Mouse (Mus musculus) liver, adult 2 months (tissue): ENCODE data around the gene Tbl1xr1. TPM values are rescaled to one million over a fixed set of nuclear protein-coding genes. Genes with fewer than 3 reads are reported as not detected.

Experiments used
- DNase-seq: peaks from one replicate; pipeline ENCODE4 v3.0.0-alpha.2; 2011; ENCODE audit warnings: low read depth, low spot score; ENCODE audit errors: extremely low read depth
- H3K27ac ChIP-seq: fragments of 200-500 bp; replicated peaks from 2 replicates; pipeline ENCODE4 v1.5.1; 2012; ENCODE audit warnings: low read depth, mild to moderate bottlenecking, control low read depth, inconsistent platforms, low read length; ENCODE audit not compliant: insufficient read depth
- H3K27me3 ChIP-seq: fragments of 200-500 bp; 2 replicates; pipeline ENCODE4 v1.6.1; 2012; ENCODE audit warnings: mild to moderate bottlenecking, moderate library complexity, low read length, inconsistent platforms; ENCODE audit not compliant: control insufficient read depth, insufficient read depth
- H3K36me3 ChIP-seq: fragments of 200-500 bp; 2 replicates; pipeline ENCODE4 v1.6.1; 2012; ENCODE audit warnings: low read length, inconsistent platforms; ENCODE audit not compliant: control insufficient read depth, insufficient read depth
- H3K4me1 ChIP-seq: fragments of 200-500 bp; 2 replicates; pipeline ENCODE4 v1.6.1; 2011; ENCODE audit warnings: low read length; ENCODE audit not compliant: control insufficient read depth, insufficient read depth
- H3K4me3 ChIP-seq: fragments of 200-500 bp; 2 replicates; pipeline ENCODE4 v1.5.1; 2011; ENCODE audit warnings: low read depth, mild to moderate bottlenecking, control low read depth, low read length, moderate library complexity; ENCODE audit not compliant: insufficient read depth
- H3K79me2 ChIP-seq: fragments of 200-500 bp; 2 replicates; pipeline ENCODE4 v1.6.1; 2012; ENCODE audit warnings: inconsistent platforms, mild to moderate bottlenecking, low read length, moderate library complexity; ENCODE audit not compliant: control insufficient read depth, insufficient read depth
- H3K9ac ChIP-seq: fragments of 200-500 bp; 2 replicates; pipeline ENCODE4 v1.6.1; 2012; ENCODE audit warnings: low read depth, mild to moderate bottlenecking, control low read depth, inconsistent platforms, low read length
- CTCF ChIP-seq: fragments of 200-500 bp; IDR thresholded peaks from 2 replicates; pipeline ENCODE4 v1.5.1; 2011; ENCODE audit warnings: low read depth, low read length, control low read depth
- POLR2A ChIP-seq: fragments of 200-500 bp; IDR thresholded peaks from 2 replicates; pipeline ENCODE4 v1.6.1; 2011; ENCODE audit warnings: low read length, control low read depth; ENCODE audit not compliant: insufficient read depth; ENCODE audit errors: extremely low read depth
- WGBS: fragments of 180-500 bp; shearing (Covaris S2); methylation state at CpG from one replicate; pipeline ENCODE4 v1.1.7; 2018; 5-methylcytosine and 5-hydroxymethylcytosine counted together
- polyA plus RNA-seq: library from polyadenylated mRNA; depleted of rRNA; stranded (reverse); fragments of >200 nt; gene quantifications from 2 replicates; pipeline ENCODE4 v1.2.3, GENCODE M21; 2012
- total RNA-seq: library from RNA; depleted of rRNA; stranded (reverse); fragments of >200 nt; gene quantifications from 2 replicates; pipeline ENCODE4 v1.2.3, GENCODE M21; 2014

Gene Tbl1xr1
- total and polyA plus RNA-seq, 2 experiments, result 12.6 to 35.6 TPM

- Histone ChIP-seq H3K27ac (no peak overlapping the region), H3K4me3 (no peak overlapping the region), H3K27me3 (no peaks in the 10 kb centered on the region), H3K9ac (no peak overlapping the region), H3K36me3 (no peaks in the 10 kb centered on the region), H3K79me2 (peaks cover 15% of the 10 kb centered on the region), H3K4me1 (0 out of 2 replicates have a peak, but pooled peaks cover 8% of the 10 kb centered on the region)
- DNase-seq, result no peak
- WGBS, result 87% methylated on average over 9 of the region's 9 CpGs
- TF ChIP-seq CTCF, result no peak
- TF ChIP-seq POLR2A, result no peak
Measured at GRCm38 (mm10) chr3:22137793-22138579, 61.5 kb downstream of the Tbl1xr1 start.

GRCm38 (mm10) chr3:22138580-22139099 is 62.2 kb downstream of the Tbl1xr1 start:
- 77% methylated on average over 2 of the region's 2 CpGs for WGBS
- no peak overlapping the region for H3K27ac ChIP-seq

GRCm38 (mm10) chr3:22140111-22140658 is 63.7 kb downstream of the Tbl1xr1 start:
- Histone ChIP-seq H3K27ac (no peak overlapping the region), H3K9ac (no peak overlapping the region), H3K27me3 (no peaks in the 10 kb centered on the region), H3K79me2 (peaks cover 16% of the 10 kb centered on the region), H3K4me1 (peaks cover 13% of the 10 kb centered on the region; the same call in 1 of the 2 replicates), H3K36me3 (no peaks in the 10 kb centered on the region), H3K4me3 (no peak overlapping the region)
- no peak for DNase-seq
- TF ChIP-seq POLR2A (no peak), CTCF (no peak)
- 92% methylated on average over 3 of the region's 3 CpGs for WGBS

More at GRCm38 (mm10) chr3:22138580-22139099, 62.2 kb downstream of the Tbl1xr1 start:
- DNase-seq, result no peak
- TF ChIP-seq CTCF (no peak), POLR2A (no peak)
- H3K4me1 ChIP-seq, result peaks cover 13% of the 10 kb centered on the region; the same call in 1 of the 2 replicates
- H3K27me3 ChIP-seq, result no peaks in the 10 kb centered on the region
- no peaks in the 10 kb centered on the region for H3K36me3 ChIP-seq
- H3K4me3 ChIP-seq, result no peak overlapping the region
- peaks cover 13% of the 10 kb centered on the region for H3K79me2 ChIP-seq
- H3K9ac ChIP-seq, result no peak overlapping the region

DNA sequence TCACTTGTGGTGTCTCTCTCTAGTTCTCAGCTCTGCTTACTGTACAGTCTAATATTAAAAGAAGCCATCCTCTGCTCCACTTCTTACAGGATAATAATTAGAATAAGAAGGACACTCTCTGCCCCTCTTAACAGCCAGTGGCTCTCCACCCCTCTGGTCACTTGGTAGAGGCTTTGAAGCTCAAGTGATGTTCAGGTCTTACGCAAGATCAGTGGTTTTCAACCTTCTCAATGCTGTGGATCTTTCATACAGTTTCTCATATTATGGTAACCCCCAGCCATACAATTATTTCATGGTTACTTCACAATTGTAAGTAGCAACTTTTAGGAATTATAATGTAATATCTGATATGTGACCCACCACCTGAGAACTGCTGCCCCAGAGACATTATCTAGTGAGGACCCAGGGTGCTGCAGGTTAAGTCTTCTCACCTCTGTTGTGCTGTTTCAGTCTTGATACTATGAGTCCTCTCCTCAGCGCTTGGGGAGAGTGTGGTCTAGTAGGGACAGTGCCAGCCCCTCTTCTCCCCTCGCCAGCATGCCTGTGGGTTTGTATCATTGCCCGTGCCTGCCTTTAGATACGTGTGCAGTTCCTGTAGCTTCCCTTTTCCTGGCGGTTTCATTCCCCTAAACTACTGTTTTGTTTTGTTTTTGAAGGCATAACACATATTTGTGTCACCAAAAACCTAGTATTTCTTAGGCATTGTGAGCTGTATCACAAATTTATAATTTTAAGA is 65.7 kb downstream of the Tbl1xr1 start:
- H3K4me3 ChIP-seq, result no peak overlapping the region
- H3K79me2 ChIP-seq, result peaks cover 19% of the 10 kb centered on the region
- no peak overlapping the region for H3K9ac ChIP-seq
- H3K4me1 ChIP-seq, result peaks cover 13% of the 10 kb centered on the region; the same call in 1 of the 2 replicates
- no peaks in the 10 kb centered on the region for H3K27me3 ChIP-seq
- TF ChIP-seq POLR2A (no peak), CTCF (no peak)
- no peaks in the 10 kb centered on the region for H3K36me3 ChIP-seq
- H3K27ac ChIP-seq, result no peak overlapping the region
- WGBS, result 86% methylated on average over 6 of the region's 6 CpGs
- no peak for DNase-seq

GRCm38 (mm10) chr3:22142846-22143641 is 66.6 kb downstream of the Tbl1xr1 start:
- Histone ChIP-seq H3K4me3 (no peak overlapping the region), H3K4me1 (peaks cover 13% of the 10 kb centered on the region; the same call in 1 of the 2 replicates), H3K9ac (peak overlapping the region; percentile 28; the same call in 1 of the 2 replicates), H3K79me2 (peaks cover 16% of the 10 kb centered on the region), H3K27me3 (no peaks in the 10 kb centered on the region), H3K27ac (no peak overlapping the region), H3K36me3 (no peaks in the 10 kb centered on the region)
- TF ChIP-seq POLR2A, result no peak
- peak; percentile 70 for TF ChIP-seq CTCF
- peak; percentile 37 for DNase-seq
- WGBS, result 50% methylated on average over 5 of the region's 5 CpGs
